ENCODE assay signal across 8 mouse cellular contexts in genomic region chr14:78724414-78725306, GRCm38 (mm10). TPM values are rescaled to one million over a fixed set of nuclear protein-coding genes. Genes with fewer than 3 reads are reported as not detected.
A peak's percentile ranks its signal among the peaks of the same experiment; 100 is the strongest.
DNase-seq lines count a peak whose midpoint lies in the region; ATAC-seq lines count a peak whose summit lies in the region.

No protein-coding gene starts in this region.

- peak overlapping the region; percentile 58 for H3K9ac ChIP-seq in intestine, embryonic 15.5 days
- peak overlapping the region; percentile 60 for H3K9ac ChIP-seq in limb, embryonic 15.5 days
- H3K9ac ChIP-seq in midbrain, embryonic 13.5 days (replicated peaks), result peak overlapping the region; percentile 70
- peak overlapping the region; percentile 45; the same call in 1 of the 2 replicates for H3K9ac ChIP-seq in stomach, embryonic 15.5 days

- no peaks in the 10 kb centered on the region for H3K9me3 ChIP-seq in intestine, embryonic 15.5 days
- H3K9me3 ChIP-seq in limb, embryonic 15.5 days, result no peaks in the 10 kb centered on the region
- no peaks in the 10 kb centered on the region for H3K9me3 ChIP-seq in midbrain, embryonic 13.5 days
- no peaks in the 10 kb centered on the region for H3K9me3 ChIP-seq in stomach, embryonic 15.5 days

- no peaks in the 10 kb centered on the region for H3K36me3 ChIP-seq in intestine, embryonic 15.5 days
- no peaks in the 10 kb centered on the region for H3K36me3 ChIP-seq in limb, embryonic 15.5 days
- no peaks in the 10 kb centered on the region for H3K36me3 ChIP-seq in midbrain, embryonic 13.5 days
- no peaks in the 10 kb centered on the region for H3K36me3 ChIP-seq in stomach, embryonic 15.5 days

- WGBS in intestine, embryonic 15.5 days, result 2% methylated on average over 52 of the region's 52 CpGs
- 2% methylated on average over 52 of the region's 52 CpGs for WGBS in limb, embryonic 15.5 days
- WGBS in midbrain, embryonic 13.5 days, result under 1% methylated on average over 52 of the region's 52 CpGs
- WGBS in stomach, embryonic 15.5 days, result 2% methylated on average over 52 of the region's 52 CpGs

- DNase-seq in urinary bladder, adult 18-20 months (ENCODE audit: low spot score in 2 of 2), result peak; percentile 17 to 58
- no peak for DNase-seq in urinary bladder, postnatal 10 days (ENCODE audit: low spot score)
- peak; percentile 73 for DNase-seq in embryo, embryonic 10.5 days (ENCODE audit: low spot score)
- peak; percentile 97 for DNase-seq in heart, adult 11 months

- H3K4me1 ChIP-seq in intestine, embryonic 15.5 days (replicated peaks), result peaks cover 11% of the 10 kb centered on the region
- peaks cover 17% of the 10 kb centered on the region for H3K4me1 ChIP-seq in limb, embryonic 15.5 days
- H3K4me1 ChIP-seq in midbrain, embryonic 13.5 days (replicated peaks), result peaks cover 18% of the 10 kb centered on the region
- peaks cover 8% of the 10 kb centered on the region; the same call in 1 of the 2 replicates for H3K4me1 ChIP-seq in stomach, embryonic 15.5 days

- ATAC-seq in intestine, embryonic 15.5 days, result peak; percentile 96
- ATAC-seq in limb, embryonic 15.5 days (ENCODE audit: insufficient number of reproducible peaks, low FRiP score, low TSS enrichment, low read depth), result 0 out of 2 replicates have a peak, but pooled peaks have one; percentile 35
- peak; percentile 83 for ATAC-seq in midbrain, embryonic 13.5 days
- peak; percentile 60 for ATAC-seq in stomach, embryonic 15.5 days (ENCODE audit: insufficient read depth, low FRiP score, low read depth)

- H3K4me3 ChIP-seq in intestine, embryonic 15.5 days (replicated peaks), result peak overlapping the region; percentile 65
- H3K4me3 ChIP-seq in limb, embryonic 15.5 days, result peak overlapping the region; percentile 68
- H3K4me3 ChIP-seq in midbrain, embryonic 13.5 days (replicated peaks), result peak overlapping the region; percentile 67
- peak overlapping the region; percentile 62 for H3K4me3 ChIP-seq in stomach, embryonic 15.5 days (replicated peaks)

- H3K4me2 ChIP-seq in intestine, embryonic 15.5 days (replicated peaks), result peak overlapping the region; percentile 96
- peak overlapping the region; percentile 93 for H3K4me2 ChIP-seq in limb, embryonic 15.5 days
- peak overlapping the region; percentile 95 for H3K4me2 ChIP-seq in midbrain, embryonic 13.5 days (replicated peaks)
- peak overlapping the region; percentile 92 for H3K4me2 ChIP-seq in stomach, embryonic 15.5 days

- peak overlapping the region; percentile 60; the same call in 1 of the 2 replicates for H3K27ac ChIP-seq in intestine, embryonic 15.5 days
- no peak overlapping the region for H3K27ac ChIP-seq in limb, embryonic 15.5 days
- no peak overlapping the region for H3K27ac ChIP-seq in midbrain, embryonic 13.5 days
- peak overlapping the region; percentile 63 for H3K27ac ChIP-seq in stomach, embryonic 15.5 days

- H3K27me3 ChIP-seq in intestine, embryonic 15.5 days (replicated peaks), result no peaks in the 10 kb centered on the region
- H3K27me3 ChIP-seq in limb, embryonic 15.5 days, result no peaks in the 10 kb centered on the region
- peaks cover 41% of the 10 kb centered on the region for H3K27me3 ChIP-seq in midbrain, embryonic 13.5 days
- no peaks in the 10 kb centered on the region for H3K27me3 ChIP-seq in stomach, embryonic 15.5 days (replicated peaks)

RNA-seq across cellular contexts. Expression of gene Dgkh, which starts 7.9 kb away (rescaled TPM):
- 0.85 and 1.2 TPM in 2 replicates for polyA plus RNA-seq in intestine, embryonic 15.5 days (2015; fragmentation: Nextera tagmentation; extraction: Ambion mirVana)
- 1.4 and 1.5 TPM in 2 replicates for polyA plus RNA-seq in limb, embryonic 15.5 days (2015; fragmentation: Nextera tagmentation; extraction: Ambion mirVana)
- 1.5 and 1.8 TPM in 2 replicates for polyA plus RNA-seq in midbrain, embryonic 13.5 days (2015; fragmentation: Nextera tagmentation; extraction: Ambion mirVana)
- polyA plus RNA-seq in stomach, embryonic 15.5 days (2015; fragmentation: Nextera tagmentation; extraction: Ambion mirVana), result 1.7 TPM in 2 replicates

Comparison
In these comparisons a context has a peak if more than half of its experiments do, and no peak if none do; other contexts are left out.
1. ATAC-seq: peak in every context shown above with its lines; median percentile 96 in intestine, embryonic 15.5 days; 83 in midbrain, embryonic 13.5 days; 60 in stomach, embryonic 15.5 days; 35 in limb, embryonic 15.5 days.
2. H3K27ac ChIP-seq: peak in intestine, embryonic 15.5 days (single experiment) and stomach, embryonic 15.5 days (single experiment); none in limb, embryonic 15.5 days (single experiment) and midbrain, embryonic 13.5 days (single experiment).
3. Peak in every context shown above with its lines, with median percentiles within 50 percentile points of each other: H3K4me2 ChIP-seq, H3K4me3 ChIP-seq and H3K9ac ChIP-seq.